Mouse (Mus musculus): ENCODE data around the gene Slc16a6.

DNA sequence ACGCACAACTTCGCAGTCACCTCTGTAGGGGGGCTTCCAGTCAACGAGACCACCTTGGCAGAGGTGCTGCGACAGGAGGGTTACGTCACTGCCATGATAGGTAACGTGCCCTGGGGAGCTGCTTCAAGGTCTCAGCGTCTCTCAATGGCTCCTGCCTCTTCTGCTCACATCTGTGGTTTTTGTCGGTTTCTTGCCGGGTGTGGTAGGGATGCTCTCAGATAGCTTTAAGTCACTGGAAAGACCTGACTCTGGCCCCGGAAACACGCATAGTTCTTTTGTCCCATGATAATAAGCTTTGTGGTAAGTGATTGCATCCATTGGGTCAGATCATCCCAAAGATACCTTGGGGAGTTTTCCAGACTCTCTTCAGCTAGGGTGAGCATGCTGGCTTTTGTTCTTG, 43.9 kb upstream of the Slc16a6 start:
- TF ChIP-seq CTCF (IDR thresholded peaks at IDR 0.05; ENCODE audit: extremely low read depth, insufficient read depth, low read length) (no peak), POLR2A (IDR thresholded peaks at IDR 0.05; ENCODE audit: extremely low read depth, insufficient read depth, low read length) (no peak)

Measured in cortical plate, adult 2 months (tissue).